Mouse (Mus musculus) gastrocnemius, postnatal 14 days (tissue): ENCODE measurements around the gene Greb1. TPM values are rescaled to one million over a fixed set of nuclear protein-coding genes. Genes with fewer than 3 reads are reported as not detected.

Source experiments
- DNase-seq: peaks from one replicate; pipeline ENCODE4 v3.0.0; 2021; ENCODE audit warnings: mixed read lengths
- intact Hi-C: fragments of 180-260 bp; cut with DNase I; formaldehyde crosslinking; loops from one replicate; pipeline ENCODE4 v1.15.1; 2025; ENCODE audit warnings: low total_unique reads
- total RNA-seq, 2 experiments: library from RNA; stranded (reverse); gene quantifications; 2 replicates each; pipeline ENCODE4 v1.2.3; 2021

Gene Greb1
- total RNA-seq, 2 experiments from 2014 or later: 0.70 to 1.1 TPM

DNA sequence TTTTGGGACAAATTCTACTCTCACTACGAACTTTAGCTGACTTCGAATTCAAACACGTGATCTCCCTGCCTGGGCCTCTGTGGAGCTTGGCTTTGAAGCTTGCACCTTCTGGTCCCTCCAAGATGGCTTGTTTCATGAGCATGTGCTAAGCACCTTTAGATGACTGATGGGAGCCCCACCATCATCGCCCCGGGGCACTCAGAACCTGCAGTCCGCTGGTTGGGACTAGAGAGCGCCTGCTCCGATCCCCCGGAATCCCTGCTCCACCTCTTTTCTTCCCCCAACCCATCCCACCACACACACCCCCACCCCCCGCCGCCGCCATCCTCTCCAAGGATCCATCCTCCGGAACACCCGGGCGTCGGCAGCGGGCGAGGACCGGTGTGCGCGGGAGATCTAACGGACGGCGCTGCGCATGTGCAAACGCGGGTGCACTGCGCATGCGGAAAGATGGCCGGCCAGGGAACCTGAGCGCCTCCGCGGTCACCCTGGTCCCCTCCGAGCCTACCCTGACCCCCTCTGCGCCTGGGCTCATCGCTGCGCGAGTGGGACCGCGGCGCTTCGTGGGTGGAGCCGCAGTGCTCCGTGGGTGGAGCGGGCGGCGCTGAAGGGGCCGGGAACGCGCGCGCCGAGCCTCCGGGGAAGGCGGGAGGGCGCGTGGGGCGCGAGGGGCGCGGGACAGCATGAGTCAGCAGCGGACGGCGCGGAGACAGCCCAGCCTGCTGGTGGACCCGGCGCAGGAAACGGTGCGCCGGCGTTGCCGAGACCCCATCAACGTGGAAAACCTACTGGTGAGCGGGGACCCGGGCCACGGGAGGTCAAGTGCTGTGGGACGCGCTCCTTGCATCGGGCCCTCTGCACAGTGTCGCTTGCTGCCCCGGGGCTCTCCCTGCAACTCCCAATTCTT is 10.1 kb upstream of the Greb1 start, which contains the start of gene E2f6:
TSS of gene E2f6 (plus strand) at position 439 of the 907 bp plus-strand sequence.
- DNase-seq: peak; percentile 82
- intact Hi-C loops: loop anchor here (10.0 kb wide), 1 partner anchor 144 kb away; no protein-coding TSS in a partner anchor

- peak; percentile 21 for DNase-seq
- intact Hi-C loops: loop anchor here (2.0 to 10.0 kb wide), 3 partner anchors 203 to 447 kb away; partner anchors contain the start of gene 2410004P03Rik
These were observed 7.4 kb upstream of the Greb1 start for GRCm38 (mm10) chr12:16808045-16808444.

DNA sequence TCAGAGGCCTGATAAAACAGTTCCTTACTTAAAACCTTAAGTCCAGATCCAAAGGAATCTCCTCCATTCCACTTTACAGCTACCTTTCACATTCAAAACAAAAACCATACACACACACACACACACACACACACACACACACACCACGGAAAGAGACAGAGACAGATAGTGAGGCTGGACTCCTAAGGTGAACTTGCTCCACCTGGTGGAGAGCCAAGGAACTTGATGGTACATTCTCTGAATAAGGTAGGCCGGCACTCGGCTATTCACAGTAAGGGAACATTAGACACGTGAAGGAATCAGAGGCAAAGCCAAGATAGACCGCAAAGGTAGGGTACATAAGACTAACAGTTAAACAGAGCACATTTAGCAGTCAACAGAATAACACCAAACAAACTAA is 4.8 kb upstream of the Greb1 start:
- peak; percentile 77 for DNase-seq
- intact Hi-C loops: loop anchor here (10.0 kb wide), 2 partner anchors 231 to 449 kb away; no protein-coding TSS in a partner anchor

DNA sequence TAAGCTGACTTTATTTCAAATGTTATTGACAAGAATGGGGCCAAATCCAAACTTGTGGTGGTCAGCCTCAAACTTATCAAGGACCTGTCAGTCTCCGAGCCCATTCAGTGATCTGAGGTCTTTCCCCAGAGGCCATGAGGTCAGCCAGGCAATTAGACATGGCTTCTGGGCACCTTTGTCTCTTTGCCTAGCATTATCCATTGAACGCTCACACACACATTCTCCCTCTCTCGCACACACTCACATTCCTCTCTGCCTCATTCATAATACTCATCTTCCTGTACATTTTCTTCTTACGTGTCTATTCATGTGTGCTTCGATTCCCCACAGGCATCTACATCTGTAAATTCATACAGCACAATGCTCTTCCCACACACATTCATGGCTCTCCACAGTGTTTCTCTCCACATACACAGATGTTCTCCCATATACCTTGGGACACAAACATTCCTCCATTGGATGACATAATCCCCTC is 3.3 kb upstream of the Greb1 start:
- DNase-seq: no peak
- intact Hi-C loops: loop anchor here (5.0 to 10.0 kb wide), 3 partner anchors 52 to 451 kb away; no protein-coding TSS in a partner anchor

DNA sequence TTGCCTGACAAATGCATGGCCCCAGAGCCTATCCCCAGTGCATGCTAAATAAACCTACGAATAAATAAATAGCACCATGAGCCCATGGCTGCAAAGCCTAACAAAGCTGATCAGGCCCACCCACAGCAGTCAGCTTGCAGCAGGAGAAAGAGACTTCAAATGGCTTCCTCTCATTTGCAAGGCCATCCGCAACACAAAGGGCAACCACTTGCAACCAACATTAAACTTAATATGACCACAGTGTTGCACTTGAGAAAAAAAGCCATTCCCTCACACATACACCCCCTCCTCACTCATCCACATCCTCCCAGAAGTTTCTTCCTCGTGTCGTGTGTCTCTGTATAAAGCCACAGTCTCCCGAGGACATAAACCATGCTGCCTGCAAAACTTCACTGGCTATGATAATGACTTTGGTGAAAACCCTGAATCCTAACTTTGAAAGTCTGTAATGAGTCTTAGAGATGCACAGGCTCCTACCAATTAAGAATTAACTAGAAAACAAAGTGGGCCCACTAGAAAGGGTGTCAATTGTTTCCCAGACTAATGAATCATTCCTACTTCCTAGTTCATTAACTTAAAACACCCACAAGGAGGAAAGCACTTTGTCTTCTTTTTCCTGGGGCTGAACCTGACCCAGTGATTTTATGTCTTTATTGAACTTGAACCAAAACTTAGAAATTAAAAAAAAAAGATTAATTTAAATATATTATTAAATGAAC is 2.7 kb upstream of the Greb1 start:
- intact Hi-C loops: loop anchor here (5.0 to 10.0 kb wide), 3 partner anchors 51 to 451 kb away; no protein-coding TSS in a partner anchor

GRCm38 (mm10) chr12:16800959-16801315 is 251 bp upstream of the Greb1 start:
- intact Hi-C loops: loop anchor here (5.0 to 10.0 kb wide), 3 partner anchors 49 to 454 kb away; no protein-coding TSS in a partner anchor
- no peak for DNase-seq

More for the DNA sequence above, 2.7 kb upstream of the Greb1 start:
- no peak for DNase-seq

- DNase-seq: no peak
- intact Hi-C loops: loop anchor here (5.0 to 10.0 kb wide), 3 partner anchors 48 to 455 kb away; no protein-coding TSS in a partner anchor
These were observed 793 bp downstream of the Greb1 start for GRCm38 (mm10) chr12:16799928-16800258.

DNA sequence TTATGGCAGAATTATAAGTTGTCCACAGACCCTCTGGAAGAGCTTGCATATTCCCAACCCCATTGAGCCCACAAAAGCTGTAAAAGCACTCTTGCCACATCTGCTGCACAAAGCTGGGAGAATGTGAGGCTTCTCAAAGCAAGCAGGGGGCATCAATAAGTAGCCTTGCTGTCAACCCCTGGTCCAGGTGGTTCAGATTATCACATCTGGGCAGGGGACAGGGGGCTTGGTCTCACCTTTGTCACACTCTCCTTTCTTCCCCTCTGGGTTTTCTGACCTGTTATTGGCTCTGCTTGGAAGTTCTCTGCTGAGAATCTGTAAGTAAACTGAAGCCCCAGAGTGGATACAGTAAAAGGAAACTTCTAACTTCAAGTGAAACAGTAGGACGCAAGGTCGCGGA is 1.8 kb downstream of the Greb1 start:
- intact Hi-C loops: no loop called here
- no peak for DNase-seq

DNA sequence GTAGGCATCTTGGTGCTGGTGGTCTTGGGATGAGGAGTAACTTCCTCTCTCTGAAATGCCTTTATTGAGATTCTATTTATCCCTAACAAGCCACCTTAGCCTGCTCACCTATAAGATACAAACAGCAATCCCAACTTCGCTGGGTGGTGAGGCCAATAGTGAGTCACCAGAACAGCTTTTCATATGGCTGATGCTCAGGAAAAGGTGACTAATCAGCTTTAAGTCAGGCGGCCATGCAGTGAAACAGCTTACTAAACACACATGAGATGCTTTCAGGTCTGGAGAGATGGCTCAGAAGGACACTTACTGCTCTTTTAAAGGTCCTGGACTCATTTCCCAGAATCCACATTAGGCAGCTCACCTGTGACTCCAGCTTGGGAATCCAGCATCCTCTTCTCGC is 4.9 kb downstream of the Greb1 start:
- intact Hi-C loops: no loop called here
- DNase-seq: no peak

DNA sequence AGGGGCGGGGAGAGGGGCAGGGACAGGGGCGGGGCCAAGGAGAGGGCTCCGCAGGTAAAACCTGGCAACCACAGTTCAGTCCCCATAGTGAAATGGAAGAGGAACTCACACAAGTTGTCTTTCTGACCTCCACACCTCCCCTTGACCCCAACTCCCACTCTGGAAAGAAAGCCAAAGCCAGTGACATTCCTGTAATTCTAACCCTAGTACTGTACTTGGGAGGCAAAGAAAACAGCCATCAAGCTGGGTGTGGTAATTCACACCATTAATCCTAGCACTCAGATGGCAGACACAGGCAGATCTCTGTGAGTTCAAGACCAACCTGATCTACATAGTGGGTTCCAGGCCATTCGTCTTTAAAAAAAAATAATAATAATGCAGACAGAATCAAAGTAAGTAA is 7.3 kb downstream of the Greb1 start:
- intact Hi-C loops: no loop called here
- no peak for DNase-seq

DNA sequence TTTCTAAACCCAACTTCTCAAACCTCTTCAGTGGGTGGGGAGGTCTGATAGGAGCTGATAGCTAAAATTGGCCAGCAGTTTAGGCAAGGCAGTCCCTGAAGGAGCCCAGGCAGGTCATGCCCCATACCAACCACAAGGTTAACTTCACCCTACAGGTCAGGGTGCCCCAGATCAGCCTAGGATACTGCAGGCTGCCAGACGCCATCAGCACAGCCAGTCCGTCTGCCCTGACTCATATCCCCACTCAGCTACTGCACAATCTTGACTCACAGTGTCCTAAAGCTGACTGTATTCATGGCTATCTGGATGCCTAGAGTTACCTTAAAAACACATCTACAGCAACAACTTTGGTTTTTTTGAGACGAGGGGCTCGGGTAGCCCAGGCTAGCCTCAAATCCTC is 10.2 kb downstream of the Greb1 start:
- intact Hi-C loops: no loop called here
- no peak for DNase-seq

GRCm38 (mm10) chr12:16789756-16790155 is 10.9 kb downstream of the Greb1 start:
- intact Hi-C loops: no loop called here
- DNase-seq: no peak

- intact Hi-C loops: no loop called here
These were observed 11.5 kb downstream of the Greb1 start for GRCm38 (mm10) chr12:16789199-16789598.

DNA sequence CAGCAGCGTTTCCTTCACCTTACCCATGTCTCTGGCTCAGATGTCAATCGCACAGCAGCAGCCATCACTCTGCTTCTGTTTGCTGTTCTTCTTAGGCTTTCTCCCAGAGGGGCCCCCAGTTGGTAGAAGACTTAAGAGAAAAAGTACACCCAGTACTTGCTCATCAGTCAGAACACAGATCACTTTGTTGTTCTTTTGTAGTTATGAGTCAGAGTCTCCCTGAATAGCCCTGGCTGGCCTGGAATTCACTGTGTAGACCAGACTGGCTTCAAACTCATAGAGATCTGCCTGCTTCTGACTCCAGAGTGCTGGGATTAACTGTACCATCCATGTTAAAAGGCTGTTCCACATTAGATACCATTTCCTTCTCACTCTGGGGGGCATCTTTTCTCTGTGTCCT is 12.1 kb downstream of the Greb1 start:
- no peak for DNase-seq
- intact Hi-C loops: no loop called here

More at GRCm38 (mm10) chr12:16789199-16789598, 11.5 kb downstream of the Greb1 start:
- DNase-seq: no peak

- no peak for DNase-seq
- intact Hi-C loops: no loop called here
These were observed 19.5 kb downstream of the Greb1 start for GRCm38 (mm10) chr12:16781034-16781746.

DNA sequence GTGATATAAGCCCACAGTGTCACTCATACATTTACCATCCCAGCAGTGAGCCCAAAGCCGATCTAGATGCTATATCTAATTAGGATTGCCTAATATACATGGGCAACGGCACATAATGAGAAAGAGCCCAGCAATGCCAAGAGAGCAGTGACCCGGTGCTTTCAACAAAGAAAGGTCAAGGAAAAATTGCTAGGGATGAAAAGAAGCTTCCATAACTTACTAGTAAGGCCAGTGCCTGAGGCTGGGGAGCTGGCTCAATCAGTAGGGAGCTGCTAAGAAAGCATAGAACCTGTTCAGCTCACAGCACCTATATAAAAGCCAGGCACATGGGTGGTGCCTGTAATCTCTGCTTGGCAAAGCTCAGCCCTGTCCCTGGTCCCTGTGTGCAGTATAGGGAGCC is 20.4 kb downstream of the Greb1 start:
- no peak for DNase-seq
- intact Hi-C loops: no loop called here

- DNase-seq: no peak
- intact Hi-C loops: no loop called here
These were observed 21.5 kb downstream of the Greb1 start for GRCm38 (mm10) chr12:16779165-16779564.

DNA sequence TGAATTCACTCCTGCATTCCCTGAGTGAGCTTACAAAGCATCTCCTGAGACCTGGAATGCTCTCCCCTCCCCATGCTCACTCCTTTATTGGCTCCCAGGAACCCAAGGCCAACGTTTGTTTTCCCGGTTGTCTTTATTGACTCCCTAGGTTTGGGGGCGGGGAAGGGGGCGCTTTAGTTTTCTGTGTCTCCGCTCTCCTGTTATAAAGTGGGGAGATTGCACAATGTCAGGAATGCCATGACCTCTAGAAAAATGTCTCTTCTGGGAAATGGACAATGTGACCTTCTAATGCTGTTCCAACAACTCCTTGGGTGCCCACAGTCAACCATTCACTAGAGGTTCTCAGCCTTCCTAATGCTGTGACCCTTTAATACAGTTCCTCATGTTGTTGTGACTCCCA is 22.2 kb downstream of the Greb1 start:
- intact Hi-C loops: no loop called here
- DNase-seq: no peak

DNA sequence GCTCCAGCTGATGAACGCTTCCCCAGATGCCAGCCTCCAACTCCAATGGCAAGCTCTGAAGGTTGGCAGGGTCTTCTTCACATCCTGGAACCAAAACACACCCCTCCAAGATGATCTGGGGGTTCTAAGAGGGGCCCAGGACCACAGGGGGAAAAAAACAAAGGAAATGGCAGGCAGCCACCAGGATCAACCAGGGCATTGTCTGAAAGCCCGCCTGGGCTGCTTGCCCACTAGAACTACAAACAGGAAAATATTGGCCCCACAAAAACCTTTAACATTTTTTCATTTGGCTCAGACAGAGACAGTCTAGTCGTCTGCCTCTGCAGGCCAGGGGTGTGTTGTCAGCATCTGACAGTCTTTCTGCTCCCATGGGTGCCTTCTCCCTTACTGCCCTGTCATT is 25.3 kb downstream of the Greb1 start:
- no peak for DNase-seq
- intact Hi-C loops: no loop called here

DNA sequence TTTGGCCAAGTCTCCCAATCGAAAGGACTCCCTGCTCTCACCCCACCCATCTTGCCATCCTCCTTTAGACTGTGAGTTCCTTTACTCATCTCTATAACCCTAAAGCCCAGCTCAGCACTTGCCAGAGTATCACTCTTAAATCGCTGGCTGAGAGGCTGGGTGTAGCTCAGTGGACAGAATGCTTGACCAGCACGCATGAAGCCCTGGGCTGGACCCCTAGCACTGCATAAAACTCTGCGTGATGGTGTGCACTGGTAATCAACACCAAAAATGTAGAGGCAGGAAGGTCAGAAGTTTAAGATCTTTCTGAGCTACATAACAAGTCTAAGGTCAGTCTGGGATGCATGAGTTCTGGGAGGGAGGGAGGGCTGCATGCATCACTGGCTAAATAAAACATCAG is 26.1 kb downstream of the Greb1 start:
- DNase-seq: no peak
- intact Hi-C loops: no loop called here
